Mouse (Mus musculus) adrenal gland (tissue): ENCODE data around the gene Zfp747.

Experiments
- intact Hi-C: fragments of 180-260 bp; cut with DNase I; formaldehyde crosslinking; loops from one replicate; pipeline ENCODE4 v1.15.1; 2025

Zfp747 gene

DNA sequence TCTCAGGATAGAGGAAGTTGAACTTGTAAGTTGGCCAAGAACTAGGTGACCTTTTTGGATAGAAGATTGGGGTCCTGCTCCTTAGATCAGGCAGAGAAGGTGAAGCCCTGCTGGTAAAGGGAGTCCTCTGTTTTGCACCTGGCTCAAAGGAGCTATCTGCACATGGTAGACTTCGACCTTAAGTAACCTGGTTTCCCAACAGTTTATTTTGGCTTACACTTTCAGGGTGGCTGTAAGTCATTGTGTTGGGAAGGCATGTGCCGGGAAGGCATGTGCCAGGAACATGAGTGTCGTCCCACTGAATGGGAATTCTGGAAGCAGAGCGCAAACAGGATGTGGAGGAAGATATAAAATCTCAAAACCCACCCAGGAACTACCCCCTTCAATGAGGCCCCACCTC, 40.2 kb downstream of the Zfp747 start:
- intact Hi-C loops: no loop called here

DNA sequence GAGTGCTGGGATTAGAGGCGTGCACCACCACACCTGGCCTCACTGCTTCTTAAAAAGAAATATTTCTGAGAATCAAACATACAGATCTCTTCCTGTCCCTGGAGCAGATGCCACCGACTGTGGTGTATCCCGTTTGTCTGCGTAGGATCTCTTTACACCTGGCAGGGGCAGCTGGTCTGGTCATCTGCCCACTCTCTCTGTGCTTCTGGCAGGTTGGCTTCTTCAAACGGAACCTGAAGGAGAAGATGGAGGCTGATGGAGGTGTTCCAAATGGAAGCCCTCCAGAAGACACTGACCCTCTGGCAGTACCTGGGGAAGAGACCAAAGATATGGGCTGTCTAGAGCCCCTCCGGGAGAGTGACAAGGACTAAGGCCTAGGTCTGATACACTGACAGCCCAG, 42.6 kb downstream of the Zfp747 start:
- intact Hi-C loops: no loop called here

DNA sequence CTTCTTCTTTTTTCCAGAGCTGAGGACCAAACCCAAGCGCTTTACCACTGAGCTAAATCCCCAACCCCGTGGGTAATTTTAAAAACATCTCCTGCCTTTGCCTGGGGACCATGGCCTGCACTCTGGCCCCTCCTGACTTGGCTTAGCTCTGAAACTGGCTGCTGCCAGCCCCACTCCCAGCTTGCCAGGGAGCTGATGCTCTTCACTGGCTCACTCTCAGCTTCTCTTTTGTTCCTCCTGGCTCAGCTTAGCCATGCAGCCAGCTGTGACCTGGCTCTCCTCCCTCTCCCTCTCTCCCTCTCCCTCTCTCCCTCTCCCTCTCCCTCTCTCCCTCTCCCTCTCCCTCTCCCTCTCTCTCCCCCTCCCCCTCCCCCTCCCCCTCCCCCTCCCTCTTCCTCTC, 49.2 kb downstream of the Zfp747 start:
- intact Hi-C loops: no loop called here

DNA sequence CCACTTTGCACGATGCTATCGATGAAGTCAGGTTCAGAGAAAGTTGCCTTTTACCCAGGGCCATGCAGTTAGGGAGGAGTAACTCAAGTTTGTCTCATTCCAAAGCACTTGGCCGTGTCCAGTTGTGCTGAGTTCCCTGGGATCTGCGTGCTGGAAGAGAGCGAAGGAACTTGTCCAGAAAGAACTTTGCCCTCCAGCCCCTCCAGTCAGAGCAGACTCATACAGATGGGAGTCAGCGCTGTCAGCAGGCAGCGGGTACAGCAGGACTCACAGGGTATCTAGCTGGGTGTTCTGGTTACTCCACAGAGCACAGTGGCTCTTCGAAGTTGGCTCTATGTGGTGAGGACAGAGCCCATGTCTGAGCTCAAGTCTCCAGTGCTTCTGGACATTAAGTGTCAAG, 50.3 kb downstream of the Zfp747 start:
- intact Hi-C loops: no loop called here

DNA sequence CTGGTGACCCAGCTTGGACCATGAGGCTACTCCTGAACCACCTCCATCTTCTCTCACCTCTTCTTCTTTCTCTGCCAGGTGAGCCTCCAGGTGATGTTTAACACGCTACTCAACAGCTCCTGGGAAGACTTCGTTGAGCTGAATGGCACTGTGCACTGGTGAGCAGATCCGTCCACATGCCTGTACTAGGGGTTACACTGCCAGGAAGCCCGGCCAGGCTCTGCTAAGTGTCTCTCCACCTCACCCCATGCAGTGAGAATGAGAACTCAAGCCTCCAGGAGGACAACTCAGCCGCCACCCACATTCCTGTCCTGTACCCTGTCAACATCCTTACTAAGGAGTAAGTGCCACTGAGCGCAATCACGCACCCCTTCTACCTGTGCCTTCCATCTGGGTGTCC, 50.9 kb downstream of the Zfp747 start:
- intact Hi-C loops: no loop called here
